Mouse (Mus musculus) megakaryocyte-erythroid progenitor cell, adult 5 weeks (primary cell): ENCODE results near the gene Zbtb9. TPM values are rescaled to one million over a fixed set of nuclear protein-coding genes. Genes with fewer than 3 reads are reported as not detected.

Source experiments
- polyA plus RNA-seq: library from polyadenylated mRNA; stranded (reverse); fragments of >175 nt; gene quantifications from 2 replicates; pipeline ENCODE4 v1.2.3, GENCODE M21; 2012

Gene Zbtb9
- 5.6 and 5.7 TPM in 2 replicates for polyA plus RNA-seq

GRCm38 (mm10) chr17:26972703-26973574 is at the start of gene Zbtb9:
Gene Zbtb9 (plus strand): TSS chr17:26973167.

GRCm38 (mm10) chr17:26932839-26933398 is 40.0 kb upstream of the Zbtb9 start, which contains the start of gene Phf1:
Gene Phf1 (plus strand): TSS chr17:26933052.

GRCm38 (mm10) chr17:26939178-26939972 is 33.6 kb upstream of the Zbtb9 start, which contains the start of gene Cuta:
Gene Cuta (minus strand): TSS chr17:26939569.

GRCm38 (mm10) chr17:26941031-26941789 is 31.8 kb upstream of the Zbtb9 start, which contains the start of gene Syngap1:
Gene Syngap1 (plus strand): TSS chr17:26941253.

GRCm38 (mm10) chr17:27028909-27029308 is 55.9 kb downstream of the Zbtb9 start, which contains the start of gene Bak1:
Gene Bak1 (minus strand): TSS chr17:27029009.

GRCm38 (mm10) chr17:27056812-27057516 is 84.0 kb downstream of the Zbtb9 start, which contains the start of gene Itpr3:
Gene Itpr3 (plus strand): TSS chr17:27057304.

Other genes starting within 250 kb of the Zbtb9 start
- gene Bnip1, start 192.1 kb upstream of the Zbtb9 start, polyA plus RNA-seq: 22.3 and 26.4 TPM in 2 replicates
- gene Nkx2-5, start 128.2 kb upstream of the Zbtb9 start, polyA plus RNA-seq: 0.04 TPM in 1 of 2 replicates, not detected in the other
- 24.9 and 25.1 TPM in 2 replicates for gene Kifc5b, start 56.1 kb upstream of the Zbtb9 start, polyA plus RNA-seq
- 48.1 and 52.8 TPM in 2 replicates for gene Phf1, start 40.1 kb upstream of the Zbtb9 start, polyA plus RNA-seq
- 458 and 468 TPM in 2 replicates for gene Cuta, start 33.6 kb upstream of the Zbtb9 start, polyA plus RNA-seq
- 18.5 and 29.4 TPM in 2 replicates for gene Syngap1, start 31.9 kb upstream of the Zbtb9 start, polyA plus RNA-seq
- gene Bak1, start 55.8 kb downstream of the Zbtb9 start, polyA plus RNA-seq: 241 and 300 TPM in 2 replicates
- 9.0 and 10.8 TPM in 2 replicates for gene Itpr3, start 84.1 kb downstream of the Zbtb9 start, polyA plus RNA-seq
- gene Uqcc2, start 160.7 kb downstream of the Zbtb9 start, polyA plus RNA-seq: 236 and 242 TPM in 2 replicates
- gene Ip6k3, start 194.6 kb downstream of the Zbtb9 start, polyA plus RNA-seq: 0.02 and 0.04 TPM in 2 replicates
- gene Lemd2, start 231.3 kb downstream of the Zbtb9 start, polyA plus RNA-seq: 112 and 133 TPM in 2 replicates